Mouse (Mus musculus) forebrain, embryonic 15.5 days (tissue): Measurements from ENCODE around the gene Nktr. TPM values are rescaled to one million over a fixed set of nuclear protein-coding genes. Genes with fewer than 3 reads are reported as not detected.

Experiments
- ATAC-seq: fragments of 200-750 bp; cut with Nextera tagmentation; replicated peaks from 2 replicates; pipeline ENCODE4 v1.8.0; 2017; ENCODE audit warnings: mild to moderate bottlenecking, moderate TSS enrichment, moderate library complexity
- H3K27ac ChIP-seq: fragments of 300-500 bp; sonication (generic); replicated peaks from 2 replicates; pipeline ENCODE4 v1.5.1; 2015; ENCODE audit warnings: mild to moderate bottlenecking, inconsistent platforms
- H3K27me3 ChIP-seq: fragments of 300-500 bp; sonication (generic); 2 replicates; pipeline ENCODE4 v1.6.1; 2015; ENCODE audit warnings: inconsistent platforms
- H3K36me3 ChIP-seq: fragments of 300-500 bp; sonication (generic); 2 replicates; pipeline ENCODE4 v1.6.1; 2015; ENCODE audit warnings: mild to moderate bottlenecking, inconsistent platforms
- H3K4me1 ChIP-seq: fragments of 300-500 bp; sonication (generic); 2 replicates; pipeline ENCODE4 v1.6.1; 2015; ENCODE audit warnings: inconsistent platforms
- H3K4me2 ChIP-seq: fragments of 300-500 bp; sonication (generic); replicated peaks from 2 replicates; pipeline ENCODE4 v1.6.1; 2015; ENCODE audit warnings: mild to moderate bottlenecking, inconsistent platforms
- H3K4me3 ChIP-seq: fragments of 300-500 bp; sonication (generic); 2 replicates; pipeline ENCODE4 v1.5.1; 2015; ENCODE audit warnings: mild to moderate bottlenecking, inconsistent platforms
- H3K9ac ChIP-seq: fragments of 300-500 bp; sonication (generic); replicated peaks from 2 replicates; pipeline ENCODE4 v1.6.1; 2015; ENCODE audit warnings: mild to moderate bottlenecking, inconsistent platforms
- H3K9me3 ChIP-seq: fragments of 300-500 bp; sonication (generic); 2 replicates; pipeline ENCODE4 v1.6.1; 2016; ENCODE audit warnings: inconsistent platforms
- whole genome bisulfite sequencing: fragments of 180-500 bp; shearing (Covaris S2); methylation state at CpG from one replicate; pipeline ENCODE4 v1.1.7; 2015; ENCODE audit warnings: mixed read lengths; 5-methylcytosine and 5-hydroxymethylcytosine counted together
- polyA plus RNA-seq: library from polyadenylated mRNA; unstranded; fragments of >200 nt; fragmentation: Nextera tagmentation; extraction: Ambion mirVana; gene quantifications from 2 replicates; pipeline ENCODE4 v1.2.1, GENCODE M21; 2015

The Nktr gene
- polyA plus RNA-seq, 1 experiment from 2014 or later = 57.5 TPM

DNA sequence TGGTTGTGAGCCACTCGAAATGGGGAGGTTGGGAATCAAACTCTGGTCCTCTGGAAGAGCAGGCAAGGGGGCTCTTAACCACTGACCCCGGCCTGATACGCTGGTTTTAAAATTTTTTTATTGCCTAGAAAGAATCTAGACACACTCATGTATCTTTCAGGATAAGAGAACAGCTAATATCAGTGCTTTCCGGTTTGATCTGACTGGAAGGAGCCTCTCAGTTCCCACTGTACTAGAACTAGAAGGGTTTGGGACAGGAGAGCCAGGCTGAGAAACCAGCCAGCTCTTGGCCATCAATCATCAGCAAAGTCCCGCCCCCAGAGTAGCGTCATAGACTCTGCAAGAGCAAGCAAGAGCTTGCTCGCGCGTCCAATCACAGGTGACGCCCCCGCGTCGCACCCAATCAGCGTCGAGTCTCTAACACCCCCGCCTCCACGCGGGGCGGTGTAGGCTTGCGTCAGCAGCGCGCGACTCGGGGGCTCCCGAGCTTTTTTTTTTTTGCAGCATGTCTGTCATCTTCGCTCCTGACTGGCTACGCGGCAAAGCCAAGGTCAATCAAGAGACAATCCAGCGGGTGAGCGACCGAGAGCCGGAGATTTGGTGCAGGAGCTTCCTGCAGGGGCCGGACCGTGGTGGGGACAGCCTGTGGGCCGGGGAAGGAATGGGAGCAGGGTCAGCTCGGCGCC is 8.9 kb upstream of the Nktr start, which contains the start of gene Ss18l2:
Gene Ss18l2, plus strand, starts transcription at position 432 of the 686 bp plus-strand sequence.
- peak within 1 kb of the TSS; percentile 92 for H3K27ac ChIP-seq
- H3K4me2 ChIP-seq = peak within 1 kb of the TSS; percentile 78
- ATAC-seq = peak; percentile 98
- peaks cover 22% of the 10 kb centered on the region for H3K4me1 ChIP-seq
- peak within 1 kb of the TSS; percentile 94 for H3K4me3 ChIP-seq
- H3K9ac ChIP-seq = peak within 1 kb of the TSS; percentile 98
- no peaks in the 10 kb centered on the region for H3K27me3 ChIP-seq
- WGBS = 6% methylated on average over 37 of the region's 37 CpGs
- H3K36me3 ChIP-seq = peaks cover 12% of the 10 kb centered on the region
- H3K9me3 ChIP-seq = no peaks in the 10 kb centered on the region

DNA sequence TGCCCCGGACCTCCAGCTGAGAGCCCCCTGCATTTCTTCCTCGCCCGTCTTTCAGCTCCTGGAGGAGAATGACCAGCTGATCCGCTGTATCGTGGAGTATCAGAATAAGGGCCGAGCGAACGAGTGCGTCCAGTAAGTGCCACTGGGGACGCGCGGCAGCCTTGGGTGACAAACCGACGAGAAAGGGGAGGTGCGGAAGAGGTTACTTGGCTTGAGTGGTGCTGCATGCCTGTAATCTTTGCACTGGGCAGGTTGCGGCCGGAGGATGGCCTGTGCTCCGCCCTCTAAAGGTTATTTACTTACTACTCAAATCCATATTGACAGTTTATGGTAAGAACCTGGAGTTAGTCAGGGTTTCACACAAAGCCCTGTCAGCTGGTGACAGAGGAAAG is 8.4 kb upstream of the Nktr start:
- Histone ChIP-seq H3K9me3 (no peaks in the 10 kb centered on the region), H3K9ac (peak overlapping the region; percentile 98), H3K27ac (peak overlapping the region; percentile 92), H3K4me1 (peaks cover 17% of the 10 kb centered on the region), H3K4me3 (peak overlapping the region; percentile 94), H3K36me3 (peaks cover 12% of the 10 kb centered on the region), H3K4me2 (peak overlapping the region; percentile 78), H3K27me3 (no peaks in the 10 kb centered on the region)
- 0 out of 2 replicates have a peak, but pooled peaks have one; percentile 3 for ATAC-seq
- WGBS = 0% methylated on average over 18 of the region's 18 CpGs

DNA sequence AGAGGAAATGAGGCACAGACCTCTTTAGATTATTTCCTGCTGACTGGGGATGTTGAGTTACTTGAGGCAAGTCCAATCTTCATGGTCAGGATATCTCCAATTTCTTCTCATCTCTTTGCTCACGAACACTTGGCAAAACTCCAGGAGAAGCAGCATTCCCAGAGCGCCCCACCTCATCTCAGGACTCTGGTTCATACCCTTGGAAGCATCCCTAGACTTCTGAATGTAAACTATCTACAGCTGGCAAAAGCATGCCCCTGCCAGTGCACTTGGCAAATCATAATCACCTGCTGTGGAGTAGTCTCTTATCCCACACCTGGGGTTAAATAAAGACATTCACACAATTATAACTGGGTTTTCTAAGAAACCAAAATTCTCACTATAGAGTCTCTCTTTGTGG is 1.9 kb upstream of the Nktr start:
- no peak for ATAC-seq
- H3K36me3 ChIP-seq = peaks cover 12% of the 10 kb centered on the region
- H3K4me3 ChIP-seq = no peak overlapping the region
- no peak overlapping the region for H3K27ac ChIP-seq
- peaks cover 25% of the 10 kb centered on the region for H3K4me1 ChIP-seq
- H3K9ac ChIP-seq = no peak overlapping the region
- 92% methylated on average over 2 of the region's 2 CpGs for WGBS
- no peak overlapping the region for H3K4me2 ChIP-seq
- H3K9me3 ChIP-seq = no peaks in the 10 kb centered on the region
- no peaks in the 10 kb centered on the region for H3K27me3 ChIP-seq

DNA sequence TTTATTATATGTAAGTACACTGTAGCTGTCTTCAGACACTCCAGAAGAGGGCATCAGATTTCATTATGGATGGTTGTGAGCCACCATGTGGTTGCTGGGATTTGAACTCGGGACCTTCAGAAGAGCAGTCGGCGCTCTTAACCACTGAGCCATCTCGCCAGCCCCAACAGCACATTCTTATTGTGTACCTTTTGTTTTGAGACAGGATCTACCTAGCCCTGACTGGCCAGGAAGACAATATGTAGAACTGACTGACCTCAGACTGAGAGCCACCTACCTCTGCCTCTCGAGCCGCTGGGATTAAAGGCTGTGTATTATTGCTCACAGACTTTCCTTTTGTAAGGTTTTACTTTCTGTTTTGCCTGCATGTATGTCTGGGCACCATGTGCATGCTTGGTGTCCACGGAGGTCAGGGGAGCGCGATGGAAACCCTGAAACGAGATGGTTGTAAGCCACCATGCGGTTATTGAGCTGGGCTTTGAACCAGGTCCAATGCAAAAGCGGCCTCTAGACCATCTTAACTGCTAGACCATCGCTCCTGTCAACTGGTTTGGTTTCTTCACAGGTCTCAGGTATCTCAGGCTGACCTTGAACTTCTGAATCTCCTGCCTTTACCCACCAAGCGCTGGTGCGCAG is 781 bp upstream of the Nktr start:
- H3K27me3 ChIP-seq = no peaks in the 10 kb centered on the region
- peak overlapping the region; percentile 90 for H3K27ac ChIP-seq
- 66% methylated on average over 15 of the region's 15 CpGs for whole genome bisulfite sequencing
- peaks cover 24% of the 10 kb centered on the region for H3K4me1 ChIP-seq
- H3K9ac ChIP-seq = peak overlapping the region; percentile 71
- H3K36me3 ChIP-seq = peaks cover 1% of the 10 kb centered on the region
- no peaks in the 10 kb centered on the region for H3K9me3 ChIP-seq
- H3K4me3 ChIP-seq = peak overlapping the region; percentile 93
- ATAC-seq = peak; percentile 27
- H3K4me2 ChIP-seq = peak overlapping the region; percentile 68

DNA sequence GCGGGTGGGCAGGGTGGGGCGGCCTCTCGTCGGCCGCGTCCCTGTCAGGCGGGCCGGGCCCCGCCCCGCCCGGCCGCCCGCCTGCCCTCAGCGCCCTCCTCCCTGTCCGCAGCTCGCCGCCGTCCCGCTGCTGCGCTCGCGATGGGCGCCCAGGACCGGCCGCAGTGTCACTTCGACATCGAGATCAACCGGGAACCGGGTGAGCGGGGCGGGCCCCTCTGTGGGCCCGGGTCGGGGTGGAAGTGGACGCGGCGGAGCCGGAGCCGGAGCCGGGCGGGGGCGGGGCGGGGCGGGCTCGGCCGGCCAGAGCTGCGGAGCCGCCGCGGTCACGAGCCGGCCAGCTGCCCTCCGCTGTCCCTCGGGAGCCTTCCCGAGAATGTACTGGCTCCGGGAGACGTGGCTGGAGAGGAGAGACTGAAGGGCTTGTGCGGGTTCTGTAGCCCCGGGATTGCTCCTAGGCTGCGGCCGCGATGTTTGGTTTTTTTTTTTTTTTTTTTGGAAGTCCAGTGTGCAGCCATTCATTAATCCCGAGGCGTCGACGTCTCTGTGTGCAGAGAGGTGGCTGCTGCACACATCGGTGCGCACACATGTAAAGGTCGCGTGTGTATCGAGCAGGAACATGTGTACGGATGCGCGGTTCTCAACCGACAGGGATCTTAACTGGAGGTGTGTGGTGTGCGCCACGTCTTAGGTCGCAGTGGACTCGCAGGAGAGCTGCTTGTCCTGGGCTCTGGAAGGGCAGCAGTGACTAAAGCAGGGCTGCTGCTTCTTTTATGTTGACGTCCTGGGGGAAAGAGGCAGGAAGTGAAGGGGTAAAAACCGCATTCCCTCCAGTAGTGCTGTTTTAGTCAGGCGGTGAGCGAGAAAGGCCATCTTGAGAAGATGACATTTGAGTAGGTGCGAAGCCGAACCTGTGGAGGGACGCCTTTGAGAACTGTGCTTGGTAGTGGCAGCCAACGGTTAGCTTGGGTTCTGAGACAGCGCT is 670 bp downstream of the Nktr start:
- ATAC-seq = peak; percentile 68
- Histone ChIP-seq H3K9me3 (no peaks in the 10 kb centered on the region), H3K27me3 (no peaks in the 10 kb centered on the region), H3K27ac (peak overlapping the region; percentile 90), H3K9ac (peak overlapping the region; percentile 95), H3K4me3 (peak overlapping the region; percentile 93), H3K4me2 (peak overlapping the region; percentile 83), H3K36me3 (no peaks in the 10 kb centered on the region), H3K4me1 (peaks cover 24% of the 10 kb centered on the region)
- WGBS = under 1% methylated on average over 81 of the region's 87 CpGs

DNA sequence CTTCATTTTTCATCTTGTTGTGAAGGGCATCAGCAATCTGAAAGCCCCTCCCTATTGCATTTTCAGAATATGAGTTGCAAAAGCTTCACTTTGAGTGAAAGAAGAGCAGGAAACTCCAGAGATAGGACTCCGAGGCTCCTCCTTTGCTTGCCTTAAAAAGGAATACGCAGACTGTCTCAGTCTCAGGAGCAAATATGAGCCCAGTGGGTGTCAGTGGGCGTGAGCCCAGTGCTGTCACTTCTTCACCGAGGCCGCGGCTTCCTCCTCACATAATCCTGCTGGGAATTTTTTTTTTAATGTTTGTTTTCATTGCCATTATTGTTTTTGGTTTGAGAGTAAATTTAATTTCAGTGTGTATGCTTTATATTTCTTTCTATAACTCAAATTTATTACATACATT is 21.5 kb downstream of the Nktr start:
- no peaks in the 10 kb centered on the region for H3K9me3 ChIP-seq
- peaks cover 48% of the 10 kb centered on the region for H3K36me3 ChIP-seq
- H3K27me3 ChIP-seq = no peaks in the 10 kb centered on the region
- no peak overlapping the region for H3K9ac ChIP-seq
- H3K27ac ChIP-seq = no peak overlapping the region
- WGBS = 92% methylated on average over 6 of the region's 6 CpGs
- H3K4me3 ChIP-seq = no peak overlapping the region
- no peaks in the 10 kb centered on the region for H3K4me1 ChIP-seq
- no peak for ATAC-seq
- no peak overlapping the region for H3K4me2 ChIP-seq

DNA sequence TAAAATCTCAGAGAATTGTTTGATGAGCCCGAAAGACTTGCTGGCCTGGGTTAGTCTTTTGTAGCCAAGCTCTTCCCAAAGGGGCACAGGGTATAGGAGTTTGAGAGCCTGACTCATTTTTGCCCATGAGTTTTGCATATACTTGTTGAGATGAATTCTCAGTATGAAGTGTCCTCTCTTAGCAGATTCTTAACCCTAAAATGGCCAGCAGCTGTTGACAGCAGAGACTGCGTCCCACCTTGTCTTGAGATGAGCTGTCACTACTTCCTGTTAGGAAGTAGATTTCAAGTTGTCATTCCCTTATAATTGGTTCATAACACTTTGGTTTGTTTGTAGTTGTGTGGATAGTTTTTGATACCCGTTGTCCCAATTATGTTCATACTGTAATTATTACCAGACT is 22.2 kb downstream of the Nktr start:
- H3K4me2 ChIP-seq = no peak overlapping the region
- H3K4me3 ChIP-seq = no peak overlapping the region
- no peak overlapping the region for H3K9ac ChIP-seq
- peaks cover 52% of the 10 kb centered on the region for H3K36me3 ChIP-seq
- ATAC-seq = no peak
- H3K27me3 ChIP-seq = no peaks in the 10 kb centered on the region
- H3K9me3 ChIP-seq = no peaks in the 10 kb centered on the region
- no peak overlapping the region for H3K27ac ChIP-seq
- no peaks in the 10 kb centered on the region for H3K4me1 ChIP-seq
- 95% methylated on average over 3 of the region's 3 CpGs for WGBS

DNA sequence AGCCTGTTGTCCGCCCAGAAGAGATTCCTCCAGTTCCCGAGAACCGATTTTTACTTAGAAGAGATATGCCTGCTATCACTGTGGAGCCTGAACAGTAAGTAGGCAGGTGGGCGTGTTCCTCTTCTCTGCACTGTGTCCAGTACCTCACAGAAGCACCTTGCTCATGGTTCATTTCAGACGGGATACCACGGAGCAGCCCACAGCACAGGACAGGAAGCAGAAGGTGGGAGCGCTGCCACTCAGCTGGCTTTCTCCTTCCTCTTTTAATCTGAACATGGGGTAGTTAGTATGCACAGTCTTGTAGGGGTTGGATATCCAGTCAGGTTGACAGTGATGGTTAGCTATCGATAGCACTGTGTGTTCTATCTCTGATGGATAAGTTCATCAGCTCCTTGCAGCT is 25.1 kb downstream of the Nktr start:
- H3K27me3 ChIP-seq = no peaks in the 10 kb centered on the region
- no peak for ATAC-seq
- no peak overlapping the region for H3K4me2 ChIP-seq
- WGBS = 92% methylated on average over 8 of the region's 8 CpGs
- no peak overlapping the region for H3K4me3 ChIP-seq
- H3K9ac ChIP-seq = no peak overlapping the region
- H3K27ac ChIP-seq = no peak overlapping the region
- no peaks in the 10 kb centered on the region for H3K9me3 ChIP-seq
- H3K4me1 ChIP-seq = no peaks in the 10 kb centered on the region
- peaks cover 75% of the 10 kb centered on the region for H3K36me3 ChIP-seq

DNA sequence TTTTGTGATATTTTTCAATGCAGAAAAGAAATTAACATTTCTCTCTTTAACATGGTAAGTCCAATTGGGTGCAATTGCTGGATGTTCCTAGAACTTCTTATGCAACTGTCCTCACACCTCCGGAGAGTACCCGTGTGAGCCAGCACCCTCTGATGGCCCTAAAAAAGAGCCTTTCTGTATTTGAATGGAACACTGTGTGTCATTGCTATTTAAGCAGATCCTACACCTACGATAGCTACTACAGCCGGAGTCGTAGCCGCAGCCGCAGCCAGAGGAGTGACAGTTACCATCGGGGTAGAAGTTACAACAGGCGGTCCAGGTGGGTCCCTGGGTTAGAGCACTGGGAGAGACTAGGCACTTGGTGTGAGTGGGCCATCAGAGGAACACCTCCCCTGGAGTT is 33.8 kb downstream of the Nktr start:
- Histone ChIP-seq H3K9me3 (no peaks in the 10 kb centered on the region), H3K36me3 (peaks cover 81% of the 10 kb centered on the region), H3K4me2 (no peak overlapping the region), H3K27ac (no peak overlapping the region), H3K9ac (no peak overlapping the region), H3K4me1 (no peaks in the 10 kb centered on the region), H3K4me3 (no peak overlapping the region), H3K27me3 (no peaks in the 10 kb centered on the region)
- 94% methylated on average over 9 of the region's 9 CpGs for WGBS
- ATAC-seq = no peak

DNA sequence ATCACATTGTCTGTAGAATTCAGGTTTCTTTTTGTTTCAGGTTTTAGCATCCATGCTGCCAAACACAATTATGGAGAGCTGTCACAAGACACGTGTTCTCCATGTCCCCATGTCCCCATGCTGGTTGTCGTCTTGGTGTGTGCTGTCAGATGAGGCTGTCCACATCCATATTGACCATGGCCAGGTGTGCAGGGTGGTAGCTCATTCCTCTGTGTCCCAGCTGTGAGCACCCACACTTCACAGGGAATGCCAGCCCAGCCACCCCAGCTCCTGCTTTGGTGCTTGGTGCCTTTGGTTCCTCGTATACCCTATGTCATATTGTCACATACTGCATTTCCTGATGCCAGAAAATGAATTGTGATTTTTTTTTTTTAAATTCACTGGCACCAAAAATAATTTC is 35.7 kb downstream of the Nktr start:
- Histone ChIP-seq H3K4me3 (no peak overlapping the region), H3K27me3 (no peaks in the 10 kb centered on the region), H3K4me2 (no peak overlapping the region), H3K9ac (no peak overlapping the region), H3K27ac (no peak overlapping the region), H3K36me3 (peaks cover 63% of the 10 kb centered on the region), H3K4me1 (peaks cover 16% of the 10 kb centered on the region), H3K9me3 (no peaks in the 10 kb centered on the region)
- ATAC-seq = no peak
- 91% methylated on average over 3 of the region's 3 CpGs for WGBS

DNA sequence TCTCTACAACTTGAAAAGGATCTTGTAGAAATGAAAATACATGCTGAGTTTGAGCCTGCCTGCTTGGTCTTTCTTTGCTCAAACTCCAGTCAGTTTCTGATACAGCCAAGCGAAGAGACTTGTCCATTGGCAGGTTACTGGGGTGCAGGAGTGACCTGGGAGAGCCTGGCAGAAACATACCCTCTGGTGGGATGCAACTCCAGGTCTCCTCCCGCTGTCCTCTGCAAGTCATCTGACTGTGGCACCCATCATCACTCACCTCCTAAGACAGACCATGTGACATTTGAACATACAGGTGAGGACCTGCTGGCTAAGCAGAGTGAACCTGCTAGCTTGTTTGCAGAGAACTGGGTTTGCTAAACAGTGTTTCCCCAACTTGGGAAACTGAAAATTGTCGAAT is 37.8 kb downstream of the Nktr start:
- H3K4me1 ChIP-seq = peaks cover 32% of the 10 kb centered on the region
- H3K4me3 ChIP-seq = no peak overlapping the region
- H3K27me3 ChIP-seq = no peaks in the 10 kb centered on the region
- no peaks in the 10 kb centered on the region for H3K9me3 ChIP-seq
- 89% methylated on average over 3 of the region's 3 CpGs for WGBS
- H3K36me3 ChIP-seq = peaks cover 41% of the 10 kb centered on the region
- H3K4me2 ChIP-seq = no peak overlapping the region
- H3K27ac ChIP-seq = no peak overlapping the region
- no peak overlapping the region for H3K9ac ChIP-seq
- no peak for ATAC-seq

DNA sequence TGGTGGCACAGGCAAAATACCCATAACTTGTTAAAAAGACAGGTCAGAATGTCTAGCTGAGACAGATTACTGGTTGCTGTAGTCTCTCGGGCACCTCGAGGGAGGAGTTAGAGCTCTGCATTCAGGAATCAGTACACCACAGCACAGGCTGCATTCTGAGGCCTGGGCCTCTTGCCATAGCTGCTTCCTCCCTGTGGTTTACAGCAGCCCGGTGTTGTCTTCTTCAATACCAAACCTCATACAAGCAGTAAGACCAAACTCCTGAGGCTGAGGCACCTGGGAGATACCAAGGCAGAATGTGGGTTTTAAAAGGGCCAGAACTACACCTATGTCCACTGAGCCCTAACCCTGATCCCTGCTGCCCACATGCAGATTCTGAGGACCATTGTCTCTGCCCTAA is 38.5 kb downstream of the Nktr start:
- Histone ChIP-seq H3K4me2 (no peak overlapping the region), H3K4me3 (no peak overlapping the region), H3K27ac (no peak overlapping the region), H3K9ac (no peak overlapping the region), H3K4me1 (peaks cover 32% of the 10 kb centered on the region), H3K27me3 (no peaks in the 10 kb centered on the region), H3K9me3 (no peaks in the 10 kb centered on the region), H3K36me3 (peaks cover 35% of the 10 kb centered on the region)
- ATAC-seq = no peak
- 53% methylated on average over 3 of the region's 3 CpGs for WGBS
